Mouse (Mus musculus) erythroblast, embryonic 14.5 days (primary cell): ENCODE data around the gene Eya2.

Experiments used
- GATA1 ChIP-seq: IDR thresholded peaks from 2 replicates; pipeline ENCODE4 v1.6.1; 2012; ENCODE audit warnings: low read length, inconsistent platforms, mixed read lengths
- TAL1 ChIP-seq: IDR thresholded peaks from 3 replicates; pipeline ENCODE4 v1.6.1; 2012; ENCODE audit warnings: low read length, inconsistent platforms, mixed read lengths

- TF ChIP-seq TAL1 (no peak), GATA1 (no peak)
These were observed 174.6 kb downstream of the Eya2 start for GRCm38 (mm10) chr2:165769375-165769948.
